ENCODE assay signal across 18 mouse cellular contexts in genomic region chr13:113854551-113855312, GRCm38 (mm10).
DNase-seq lines count a peak whose midpoint lies in the region; ATAC-seq and TF ChIP-seq lines count a peak whose summit lies in the region.
"Had no signal": no experiment of that assay in that cellular context is flagged by ENCODE, and none has a peak within 500 bp of the region (broad histone marks: within the 10 kb centered on the region; RNA-seq: fewer than 3 reads in every experiment).

No protein-coding gene starts in this region.

- H3K27me3 ChIP-seq in kidney, adult 2 months (replicated peaks; ENCODE audit: control insufficient read depth, insufficient read depth, low read length), result no peaks in the 10 kb centered on the region
- H3K27me3 ChIP-seq in lung, postnatal 0 days (replicated peaks; ENCODE audit: insufficient read depth, low read length), result no peaks in the 10 kb centered on the region
- H3K27me3 ChIP-seq: CH12.LX; forebrain, embryonic 15.5 days; midbrain, embryonic 12.5 days had no signal

- peaks cover 16% of the 10 kb centered on the region for H3K4me1 ChIP-seq in kidney, adult 2 months (ENCODE audit: control insufficient read depth, insufficient read depth, low read length)
- H3K4me1 ChIP-seq in lung, postnatal 0 days (ENCODE audit: insufficient read depth, low read depth, low read length), result peaks cover 12% of the 10 kb centered on the region

- no peak overlapping the region for H3K9ac ChIP-seq in lung, postnatal 0 days (replicated peaks; ENCODE audit: low read depth)
- H3K9ac ChIP-seq: forebrain, embryonic 15.5 days; midbrain, embryonic 12.5 days had no signal

- peak; percentile 39 for ATAC-seq in lung, postnatal 0 days
- ATAC-seq: forebrain, embryonic 15.5 days had no signal

- no peaks in the 10 kb centered on the region for H3K36me3 ChIP-seq in kidney, adult 2 months (ENCODE audit: control insufficient read depth, insufficient read depth, low read length)
- no peaks in the 10 kb centered on the region for H3K36me3 ChIP-seq in lung, postnatal 0 days (ENCODE audit: insufficient read depth, low read length)
- H3K36me3 ChIP-seq: forebrain, embryonic 15.5 days; midbrain, embryonic 12.5 days had no signal

- TF ChIP-seq EP300 in lung, postnatal 0 days (IDR thresholded peaks at IDR 0.05), result peak; percentile 86

- DNase-seq in gastrocnemius, adult 2 months, result no peak
- DNase-seq in gastrocnemius, postnatal 36 days, result no peak
- DNase-seq in kidney, adult 2 months, result peak; percentile 21
- no peak for DNase-seq in kidney, postnatal 36 days
- peak; percentile 58 for DNase-seq in lung, postnatal 0 days (ENCODE audit: low spot score)
- DNase-seq in lung, postnatal 14 days, result no peak
- DNase-seq in lung, postnatal 36 days, result peak; percentile 29
- no peak for DNase-seq in spleen, postnatal 14 days (ENCODE audit: low spot score in 2 of 2)
- DNase-seq: adrenal gland, postnatal 36 days; cerebellum, postnatal 14 days; right cerebral cortex, adult 18-20 months; spleen, adult 18-20 months; thymus, postnatal 36 days had no signal

- no peak overlapping the region for H3K4me3 ChIP-seq in gastrocnemius, adult 2 months
- no peak overlapping the region for H3K4me3 ChIP-seq in kidney, adult 2 months (ENCODE audit: insufficient read depth, low read depth, low read length)
- H3K4me3 ChIP-seq in lung, postnatal 0 days (ENCODE audit: low read depth, low read length), result no peak overlapping the region
- H3K4me3 ChIP-seq: forebrain, embryonic 15.5 days; midbrain, embryonic 12.5 days; myocyte had no signal

- 57% methylated on average over 13 of the region's 13 CpGs for WGBS in kidney, adult 2 months
- WGBS in lung, postnatal 0 days, result 46% methylated on average over 13 of the region's 13 CpGs

- H3K9me3 ChIP-seq in lung, postnatal 0 days (ENCODE audit: low read length), result no peaks in the 10 kb centered on the region
- H3K9me3 ChIP-seq: forebrain, embryonic 15.5 days; midbrain, embryonic 12.5 days had no signal

- H3K27ac ChIP-seq in gastrocnemius, adult 2 months, result peak overlapping the region; percentile 51
- H3K27ac ChIP-seq in kidney, adult 2 months (ENCODE audit: insufficient read depth, low read depth, low read length), result peak overlapping the region; percentile 5; the same call in 1 of the 2 replicates
- peak overlapping the region; percentile 64; the same call in 1 of the 2 replicates for H3K27ac ChIP-seq in lung, postnatal 0 days (ENCODE audit: low read length)
- H3K27ac ChIP-seq: forebrain, embryonic 15.5 days; macrophage; midbrain, embryonic 12.5 days had no signal

- TF ChIP-seq POLR2A in kidney, adult 2 months (IDR thresholded peaks at IDR 0.05; ENCODE audit: low read depth, low read length), result no peak

- intact Hi-C loops in gastrocnemius, adult 2 months (cut with DNase I), result no loop called here
- intact Hi-C loops in gastrocnemius, postnatal 36 days (cut with DNase I), result loop anchor here (5.0 kb wide), 1 partner anchor 57 kb away; no protein-coding TSS in a partner anchor

- no peak for TF ChIP-seq CTCF in gastrocnemius, adult 2 months (IDR thresholded peaks at IDR 0.05)
- no peak for TF ChIP-seq CTCF in kidney, adult 2 months (conservative IDR thresholded peaks at IDR 0.05; ENCODE audit: insufficient read depth, insufficient read length, low read depth, low read length)
- no peak for TF ChIP-seq CTCF in lung, postnatal 0 days (IDR thresholded peaks at IDR 0.05)

- no peak overlapping the region for H3K4me2 ChIP-seq in lung, postnatal 0 days (replicated peaks; ENCODE audit: low read depth, low read length)
- H3K4me2 ChIP-seq: forebrain, embryonic 15.5 days; midbrain, embryonic 12.5 days had no signal

Comparison
In these comparisons a context has a peak if more than half of its experiments do, and no peak if none do; other contexts are left out.
1. DNase-seq: peak in kidney, adult 2 months (single experiment), lung, postnatal 0 days (single experiment) and lung, postnatal 36 days (single experiment); none in gastrocnemius, adult 2 months (single experiment), gastrocnemius, postnatal 36 days (0 of 2), kidney, postnatal 36 days (0 of 2), lung, postnatal 14 days (single experiment) and spleen, postnatal 14 days (0 of 2).
2. H3K27ac ChIP-seq: peak in every context shown above with its lines; median percentile 64 in lung, postnatal 0 days; 51 in gastrocnemius, adult 2 months; 5 in kidney, adult 2 months.